Mouse (Mus musculus): Measurements from ENCODE around the gene Scarf1. TPM values are rescaled to one million over a fixed set of nuclear protein-coding genes. Genes with fewer than 3 reads are reported as not detected.

The Scarf1 gene
- total and polyA plus RNA-seq, 3 experiments = 0.24 to 0.90 (median 0.76) TPM

DNA sequence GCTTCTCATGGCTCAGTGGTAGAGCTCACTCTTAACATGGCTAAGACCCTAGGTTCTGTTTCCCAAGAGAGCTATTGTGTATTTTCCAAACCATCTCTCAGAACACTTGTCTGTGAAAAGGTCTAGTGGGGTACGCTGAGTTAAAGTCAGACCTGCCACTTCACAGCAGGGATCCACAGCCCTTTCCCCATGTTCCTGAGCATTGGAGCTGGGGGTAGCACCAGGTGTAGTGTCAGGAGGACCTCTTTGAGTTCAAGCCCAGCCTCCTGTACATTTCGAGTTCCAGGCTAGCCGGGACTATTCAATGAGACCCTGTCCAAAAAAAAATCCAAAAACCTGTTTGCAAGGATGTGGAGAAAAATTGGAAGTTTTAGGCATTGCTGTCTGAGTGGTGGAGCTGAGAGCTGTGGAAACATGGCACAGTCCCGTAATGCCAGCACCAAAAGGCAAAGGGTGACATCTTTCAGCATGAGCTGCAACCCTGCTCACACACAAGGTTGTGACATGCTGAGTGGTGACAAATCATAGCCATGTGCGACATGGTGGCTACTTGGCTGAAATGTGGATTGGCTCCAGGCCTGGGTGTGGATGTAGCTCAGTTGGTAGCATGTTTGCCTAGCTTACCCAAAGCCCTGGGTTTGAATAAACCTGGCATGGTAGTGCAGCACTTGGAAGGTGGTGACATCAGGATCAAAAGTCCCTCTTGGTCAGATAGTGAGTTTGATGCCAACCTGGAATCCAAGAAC, 61.2 kb downstream of the Scarf1 start:
- Histone ChIP-seq H3K4me1 (ENCODE audit: control insufficient read depth in 1 of 2, insufficient read depth in 2 of 2) (peaks cover 24 to 47% of the 10 kb centered on the region in 2 experiments), H3K4me2 (ENCODE audit: insufficient read depth, low read depth, poor library complexity, severe bottlenecking) (no peak overlapping the region), H3K79me2 (replicated peaks; ENCODE audit: control insufficient read depth, extremely low read depth, insufficient read depth, poor library complexity, severe bottlenecking) (no peaks in the 10 kb centered on the region), H3K27me3 (replicated peaks) (no peaks in the 10 kb centered on the region), H3K9ac (ENCODE audit: insufficient read depth, low read depth) (no peak overlapping the region), H3K4me3 (replicated peaks in 1 of 3; ENCODE audit: low read depth in 2 of 3, low read length in 2 of 3, poor library complexity in 1 of 3) (no peak overlapping the region), H3K27ac (ENCODE audit: insufficient read depth, low read depth) (no peak overlapping the region), H3K36me3 (replicated peaks in 1 of 2; ENCODE audit: control insufficient read depth in 1 of 2, insufficient read depth in 1 of 2, low read length in 1 of 2) (peaks cover 5 to 30% of the 10 kb centered on the region in 2 experiments), H3K9me3 (replicated peaks; ENCODE audit: low read length) (no peaks in the 10 kb centered on the region)
- in situ Hi-C loops (cut with MboI; ENCODE audit: low pct_ligation_motif_present, low pct_unique_long_range_greater_than_20kb, low sequenced_read_pairs) = loop anchor here (5.0 kb wide), 1 partner anchor 42 kb away; the partner anchor contains the start of gene Slc43a2
- dilution Hi-C loops (cut with MboI; ENCODE audit: extremely low pct_ligation_motif_present, extremely low pct_unique_long_range_greater_than_20kb, low sequenced_read_pairs) = no loop called here
- no peak for DNase-seq (ENCODE audit: extremely low read depth)
- TF ChIP-seq MAZ (IDR thresholded peaks at IDR 0.05; ENCODE audit: low read depth, low read length) = no peak

DNA sequence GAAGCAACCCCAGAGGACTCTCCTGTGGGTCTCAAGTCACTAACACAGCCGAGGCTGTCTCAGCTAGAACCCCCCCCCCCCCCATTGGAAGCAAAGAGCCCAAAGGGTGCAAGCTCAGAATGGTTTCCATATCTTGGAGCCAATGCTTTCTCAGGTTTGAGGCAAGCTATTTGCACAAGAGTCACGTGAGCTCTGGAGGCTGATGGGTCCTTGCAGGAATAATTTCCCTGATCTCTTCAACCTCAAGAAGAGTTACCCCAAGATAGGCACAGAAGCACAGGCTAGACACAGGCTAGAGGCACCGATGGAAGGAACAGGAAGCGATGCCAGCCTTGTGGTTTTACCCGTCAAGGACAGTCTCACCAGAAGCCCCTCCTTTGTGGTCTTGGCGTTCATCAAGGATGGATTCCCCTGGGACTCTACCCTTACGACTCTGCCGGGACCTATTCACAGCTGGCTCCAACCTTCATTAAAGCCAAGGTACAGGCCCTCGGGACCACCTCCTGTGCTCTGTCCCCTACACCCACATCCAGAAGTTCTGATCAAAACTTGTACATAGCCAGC, 62.3 kb downstream of the Scarf1 start:
- no peaks in the 10 kb centered on the region for H3K79me2 ChIP-seq (replicated peaks; ENCODE audit: control insufficient read depth, extremely low read depth, insufficient read depth, poor library complexity, severe bottlenecking)
- in situ Hi-C loops (cut with MboI; ENCODE audit: low pct_ligation_motif_present, low pct_unique_long_range_greater_than_20kb, low sequenced_read_pairs) (no loop called here), dilution Hi-C loops (cut with MboI; ENCODE audit: extremely low pct_ligation_motif_present, extremely low pct_unique_long_range_greater_than_20kb, low sequenced_read_pairs) (no loop called here)
- peak; percentile 81 for DNase-seq (ENCODE audit: extremely low read depth)
- peaks cover 2 to 20% of the 10 kb centered on the region in 2 experiments for H3K36me3 ChIP-seq (replicated peaks in 1 of 2; ENCODE audit: control insufficient read depth in 1 of 2, insufficient read depth in 1 of 2, low read length in 1 of 2)
- H3K4me1 ChIP-seq (ENCODE audit: control insufficient read depth in 1 of 2, insufficient read depth in 2 of 2) = peaks cover 24 to 47% of the 10 kb centered on the region in 2 experiments
- no peaks in the 10 kb centered on the region for H3K27me3 ChIP-seq (replicated peaks)
- H3K9ac ChIP-seq (ENCODE audit: insufficient read depth, low read depth) = no peak overlapping the region
- H3K9me3 ChIP-seq (replicated peaks; ENCODE audit: low read length) = no peaks in the 10 kb centered on the region
- H3K4me3 ChIP-seq (replicated peaks in 1 of 3; ENCODE audit: low read depth in 2 of 3, low read length in 2 of 3, poor library complexity in 1 of 3) = no peak overlapping the region
- H3K4me2 ChIP-seq (ENCODE audit: insufficient read depth, low read depth, poor library complexity, severe bottlenecking) = no peak overlapping the region
- TF ChIP-seq TCF12 (IDR thresholded peaks at IDR 0.05; ENCODE audit: low read depth, low read length) (peak; percentile 47; the same call in 1 of the 2 replicates), EP300 (IDR thresholded peaks at IDR 0.05; ENCODE audit: low read length) (peak; percentile 76), KAT2A (IDR thresholded peaks at IDR 0.05; ENCODE audit: insufficient replicate concordance, low read length) (no peak), USF1 (IDR thresholded peaks at IDR 0.05; ENCODE audit: low read depth, low read length) (peak; percentile 22), HCFC1 (IDR thresholded peaks at IDR 0.05; ENCODE audit: low read depth, low read length) (no peak), CHD2 (IDR thresholded peaks at IDR 0.05; ENCODE audit: low read length) (0 out of 2 replicates have a peak, but pooled peaks have one; percentile 17), ETS1 (conservative IDR thresholded peaks at IDR 0.05; ENCODE audit: low read depth, low read length) (peak; percentile 19; the same call in 1 of the 2 replicates), IRF4 (IDR thresholded peaks at IDR 0.05; ENCODE audit: low read depth, low read length) (peak; percentile 41; the same call in 1 of the 2 replicates), BHLHE40 (IDR thresholded peaks at IDR 0.05; ENCODE audit: low read depth, low read length) (peak; percentile 70), JUN (IDR thresholded peaks at IDR 0.05; ENCODE audit: insufficient read depth, low read depth, low read length) (no peak)
- H3K27ac ChIP-seq (ENCODE audit: insufficient read depth, low read depth) = no peak overlapping the region

Other genes starting within 250 kb of the Scarf1 start
- 287 and 354 TPM in 2 replicates for gene Rpa1, start 165.2 kb upstream of the Scarf1 start, total RNA-seq (2012; rRNA removed)
- 357 and 379 TPM in 2 replicates for gene Rpa1, start 165.2 kb upstream of the Scarf1 start, total RNA-seq (2014; rRNA removed)
- gene Rpa1, start 165.2 kb upstream of the Scarf1 start, polyA plus RNA-seq (2012; ENCODE audit: insufficient read length, low read depth) = 230 and 247 TPM in 2 replicates
- 11.5 and 13.9 TPM in 2 replicates for gene Smyd4, start 165.1 kb upstream of the Scarf1 start, total RNA-seq (2012; rRNA removed)
- gene Smyd4, start 165.1 kb upstream of the Scarf1 start, total RNA-seq (2014; rRNA removed) = 13.9 and 15.4 TPM in 2 replicates
- 11.8 and 12.5 TPM in 2 replicates for gene Smyd4, start 165.1 kb upstream of the Scarf1 start, polyA plus RNA-seq (2012; ENCODE audit: insufficient read length, low read depth)
- 26.0 and 30.3 TPM in 2 replicates for gene Serpinf1, start 90.8 kb upstream of the Scarf1 start, total RNA-seq (2012; rRNA removed)
- gene Serpinf1, start 90.8 kb upstream of the Scarf1 start, total RNA-seq (2014; rRNA removed) = 56.5 and 58.4 TPM in 2 replicates
- 119 and 131 TPM in 2 replicates for gene Serpinf1, start 90.8 kb upstream of the Scarf1 start, polyA plus RNA-seq (2012; ENCODE audit: insufficient read length, low read depth)
- gene Serpinf2, start 73.9 kb upstream of the Scarf1 start, total RNA-seq (2012; rRNA removed) = 0.08 TPM in 1 of 2 replicates, not detected in the other
- 0.11 TPM in 1 of 2 replicates, not detected in the other for gene Serpinf2, start 73.9 kb upstream of the Scarf1 start, total RNA-seq (2014; rRNA removed)
- 0.26 TPM in 1 of 2 replicates, not detected in the other for gene Serpinf2, start 73.9 kb upstream of the Scarf1 start, polyA plus RNA-seq (2012; ENCODE audit: insufficient read length, low read depth)
- gene Wdr81, start 58.8 kb upstream of the Scarf1 start, total RNA-seq (2012; rRNA removed) = 14.3 and 16.3 TPM in 2 replicates
- gene Wdr81, start 58.8 kb upstream of the Scarf1 start, total RNA-seq (2014; rRNA removed) = 3.0 and 3.1 TPM in 2 replicates
- 12.7 and 13.7 TPM in 2 replicates for gene Wdr81, start 58.8 kb upstream of the Scarf1 start, polyA plus RNA-seq (2012; ENCODE audit: insufficient read length, low read depth)
- 0.17 and 0.81 TPM in 2 replicates for gene Tlcd2, start 51.8 kb upstream of the Scarf1 start, total RNA-seq (2012; rRNA removed)
- gene Tlcd2, start 51.8 kb upstream of the Scarf1 start, total RNA-seq (2014; rRNA removed) = not detected in 2 replicates
- gene Tlcd2, start 51.8 kb upstream of the Scarf1 start, polyA plus RNA-seq (2012; ENCODE audit: insufficient read length, low read depth) = 0.40 and 0.86 TPM in 2 replicates
- 246 and 255 TPM in 2 replicates for gene Prpf8, start 26.7 kb upstream of the Scarf1 start, total RNA-seq (2012; rRNA removed)
- 168 and 187 TPM in 2 replicates for gene Prpf8, start 26.7 kb upstream of the Scarf1 start, total RNA-seq (2014; rRNA removed)
- gene Prpf8, start 26.7 kb upstream of the Scarf1 start, polyA plus RNA-seq (2012; ENCODE audit: insufficient read length, low read depth) = 298 and 345 TPM in 2 replicates
- 0.63 and 0.72 TPM in 2 replicates for gene Rilp, start 3.4 kb upstream of the Scarf1 start, total RNA-seq (2012; rRNA removed)
- gene Rilp, start 3.4 kb upstream of the Scarf1 start, total RNA-seq (2014; rRNA removed) = 0.17 and 0.31 TPM in 2 replicates
- gene Rilp, start 3.4 kb upstream of the Scarf1 start, polyA plus RNA-seq (2012; ENCODE audit: insufficient read length, low read depth) = 0.76 and 1.1 TPM in 2 replicates
- gene Slc43a2, start 18.2 kb downstream of the Scarf1 start, total RNA-seq (2012; rRNA removed) = 6.5 and 8.9 TPM in 2 replicates
- gene Slc43a2, start 18.2 kb downstream of the Scarf1 start, total RNA-seq (2014; rRNA removed) = 3.5 and 5.0 TPM in 2 replicates
- 6.8 and 8.8 TPM in 2 replicates for gene Slc43a2, start 18.2 kb downstream of the Scarf1 start, polyA plus RNA-seq (2012; ENCODE audit: insufficient read length, low read depth)
- gene Pitpna, start 74.6 kb downstream of the Scarf1 start, total RNA-seq (2012; rRNA removed) = 61.8 and 75.8 TPM in 2 replicates
- gene Pitpna, start 74.6 kb downstream of the Scarf1 start, total RNA-seq (2014; rRNA removed) = 80.7 and 84.6 TPM in 2 replicates
- gene Pitpna, start 74.6 kb downstream of the Scarf1 start, polyA plus RNA-seq (2012; ENCODE audit: insufficient read length, low read depth) = 243 and 290 TPM in 2 replicates
- 25.5 and 31.2 TPM in 2 replicates for gene Inpp5k, start 117.4 kb downstream of the Scarf1 start, total RNA-seq (2012; rRNA removed)
- gene Inpp5k, start 117.4 kb downstream of the Scarf1 start, total RNA-seq (2014; rRNA removed) = 40.7 and 41.9 TPM in 2 replicates
- 30.5 and 35.6 TPM in 2 replicates for gene Inpp5k, start 117.4 kb downstream of the Scarf1 start, polyA plus RNA-seq (2012; ENCODE audit: insufficient read length, low read depth)
- gene Myo1c, start 137.0 kb downstream of the Scarf1 start, total RNA-seq (2012; rRNA removed) = 41.1 and 47.3 TPM in 2 replicates
- gene Myo1c, start 137.0 kb downstream of the Scarf1 start, total RNA-seq (2014; rRNA removed) = 21.9 and 24.8 TPM in 2 replicates
- 46.6 and 52.0 TPM in 2 replicates for gene Myo1c, start 137.0 kb downstream of the Scarf1 start, polyA plus RNA-seq (2012; ENCODE audit: insufficient read length, low read depth)
- gene Crk, start 165.7 kb downstream of the Scarf1 start, total RNA-seq (2012; rRNA removed) = 37.8 and 42.2 TPM in 2 replicates
- 39.9 and 44.3 TPM in 2 replicates for gene Crk, start 165.7 kb downstream of the Scarf1 start, total RNA-seq (2014; rRNA removed)
- gene Crk, start 165.7 kb downstream of the Scarf1 start, polyA plus RNA-seq (2012; ENCODE audit: insufficient read length, low read depth) = 44.6 and 46.1 TPM in 2 replicates
- 348 and 421 TPM in 2 replicates for gene Ywhae, start 219.3 kb downstream of the Scarf1 start, total RNA-seq (2012; rRNA removed)
- 129 and 130 TPM in 2 replicates for gene Ywhae, start 219.3 kb downstream of the Scarf1 start, total RNA-seq (2014; rRNA removed)
- 1,436 and 1,665 TPM in 2 replicates for gene Ywhae, start 219.3 kb downstream of the Scarf1 start, polyA plus RNA-seq (2012; ENCODE audit: insufficient read length, low read depth)

All from CH12.LX (cell line).